Mouse (Mus musculus): ENCODE measurements around the gene Nxph3. TPM values are rescaled to one million over a fixed set of nuclear protein-coding genes. Genes with fewer than 3 reads are reported as not detected.

The Nxph3 gene
- polyA plus RNA-seq, 1 experiment from 2014 or later: not detected

GRCm38 (mm10) chr11:95520456-95521072, 6.2 kb upstream of the Nxph3 start:
- DNase-seq: peak; percentile 87
- H3K9me3 ChIP-seq (ENCODE audit: low read length): no peaks in the 10 kb centered on the region
- TF ChIP-seq CTCF (IDR thresholded peaks at IDR 0.05; ENCODE audit: low read depth): peak; percentile 100
- no peak for TF ChIP-seq EP300 (IDR thresholded peaks at IDR 0.05; ENCODE audit: low read depth)
- no peaks in the 10 kb centered on the region for H3K36me3 ChIP-seq (replicated peaks; ENCODE audit: insufficient read depth, low read length)
- no peak overlapping the region for H3K27ac ChIP-seq (ENCODE audit: low read depth)
- no peak overlapping the region for H3K9ac ChIP-seq (replicated peaks)
- peak overlapping the region; percentile 67 for H3K4me2 ChIP-seq (ENCODE audit: low read depth, low read length)
- ATAC-seq: peak; percentile 78
- H3K4me3 ChIP-seq (ENCODE audit: low read depth, low read length): peak overlapping the region; percentile 29
- 0 out of 2 replicates have a peak, but pooled peaks cover 4% of the 10 kb centered on the region for H3K4me1 ChIP-seq (ENCODE audit: insufficient read depth)
- 4% methylated on average over 27 of the region's 27 CpGs for WGBS (ENCODE audit: insufficient replicate concordance)
- peaks cover 24% of the 10 kb centered on the region for H3K27me3 ChIP-seq (ENCODE audit: insufficient read depth, low read length)

- Histone ChIP-seq H3K27ac (ENCODE audit: low read depth) (no peak overlapping the region), H3K4me3 (ENCODE audit: low read depth, low read length) (no peak overlapping the region), H3K4me2 (ENCODE audit: low read depth, low read length) (no peak overlapping the region), H3K36me3 (replicated peaks; ENCODE audit: insufficient read depth, low read length) (no peaks in the 10 kb centered on the region), H3K4me1 (ENCODE audit: insufficient read depth) (0 out of 2 replicates have a peak, but pooled peaks cover 4% of the 10 kb centered on the region), H3K27me3 (ENCODE audit: insufficient read depth, low read length) (peaks cover 30% of the 10 kb centered on the region), H3K9me3 (ENCODE audit: low read length) (no peaks in the 10 kb centered on the region), H3K9ac (replicated peaks) (no peak overlapping the region)
- no peak for DNase-seq
- no peak for TF ChIP-seq EP300 (IDR thresholded peaks at IDR 0.05; ENCODE audit: low read depth)
- 0 out of 2 replicates have a peak, but pooled peaks have one; percentile 9 for TF ChIP-seq CTCF (IDR thresholded peaks at IDR 0.05; ENCODE audit: low read depth)
- 45% methylated on average over 3 of the region's 3 CpGs for WGBS (ENCODE audit: insufficient replicate concordance)
- no peak for ATAC-seq
Observed at GRCm38 (mm10) chr11:95519996-95520395, 5.6 kb upstream of the Nxph3 start.

GRCm38 (mm10) chr11:95519299-95519698, 4.9 kb upstream of the Nxph3 start:
- Histone ChIP-seq H3K4me2 (ENCODE audit: low read depth, low read length) (no peak overlapping the region), H3K4me1 (ENCODE audit: insufficient read depth) (peaks cover 9% of the 10 kb centered on the region; the same call in 1 of the 2 replicates), H3K9me3 (ENCODE audit: low read length) (no peaks in the 10 kb centered on the region), H3K9ac (replicated peaks) (no peak overlapping the region), H3K4me3 (ENCODE audit: low read depth, low read length) (no peak overlapping the region), H3K27ac (ENCODE audit: low read depth) (no peak overlapping the region), H3K36me3 (replicated peaks; ENCODE audit: insufficient read depth, low read length) (no peaks in the 10 kb centered on the region), H3K27me3 (ENCODE audit: insufficient read depth, low read length) (peaks cover 37% of the 10 kb centered on the region)
- DNase-seq (no peak), ATAC-seq (no peak)
- 67% methylated on average over 10 of the region's 10 CpGs for WGBS (ENCODE audit: insufficient replicate concordance)
- no peak for TF ChIP-seq EP300 (IDR thresholded peaks at IDR 0.05; ENCODE audit: low read depth)
- no peak for TF ChIP-seq CTCF (IDR thresholded peaks at IDR 0.05; ENCODE audit: low read depth)

DNA sequence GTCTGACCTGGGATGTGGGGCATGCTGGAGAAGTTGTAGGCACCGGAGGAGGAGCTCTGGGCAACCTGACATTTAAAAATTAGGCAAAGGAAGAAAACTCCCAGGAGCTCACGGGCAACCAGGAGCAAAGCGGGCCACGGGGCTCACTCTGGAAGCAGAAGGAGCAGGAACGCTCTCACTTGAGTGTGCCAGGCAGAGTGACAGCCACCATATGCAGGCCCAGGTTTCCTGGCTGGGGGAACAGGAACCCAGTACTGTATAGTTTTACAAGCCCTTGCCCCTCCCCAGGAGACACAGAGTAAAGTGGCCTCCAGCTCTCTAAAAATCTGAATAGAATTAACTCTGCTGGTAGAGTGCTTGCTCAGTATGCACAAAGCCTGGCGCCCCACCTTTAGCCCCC, 2.8 kb upstream of the Nxph3 start:
- no peak overlapping the region for H3K9ac ChIP-seq (replicated peaks)
- H3K27me3 ChIP-seq (ENCODE audit: insufficient read depth, low read length): peaks cover 56% of the 10 kb centered on the region
- no peak for DNase-seq
- no peaks in the 10 kb centered on the region for H3K9me3 ChIP-seq (ENCODE audit: low read length)
- H3K4me1 ChIP-seq (ENCODE audit: insufficient read depth): peaks cover 17% of the 10 kb centered on the region
- no peak for TF ChIP-seq EP300 (IDR thresholded peaks at IDR 0.05; ENCODE audit: low read depth)
- TF ChIP-seq CTCF (IDR thresholded peaks at IDR 0.05; ENCODE audit: low read depth): no peak
- no peak for ATAC-seq
- no peaks in the 10 kb centered on the region for H3K36me3 ChIP-seq (replicated peaks; ENCODE audit: insufficient read depth, low read length)
- 55% methylated on average over 6 of the region's 6 CpGs for WGBS (ENCODE audit: insufficient replicate concordance)
- no peak overlapping the region for H3K4me3 ChIP-seq (ENCODE audit: low read depth, low read length)
- H3K27ac ChIP-seq (ENCODE audit: low read depth): no peak overlapping the region
- no peak overlapping the region for H3K4me2 ChIP-seq (ENCODE audit: low read depth, low read length)

- Histone ChIP-seq H3K4me2 (ENCODE audit: low read depth, low read length) (no peak overlapping the region), H3K36me3 (replicated peaks; ENCODE audit: insufficient read depth, low read length) (no peaks in the 10 kb centered on the region), H3K9me3 (ENCODE audit: low read length) (no peaks in the 10 kb centered on the region), H3K27ac (ENCODE audit: low read depth) (no peak overlapping the region), H3K27me3 (ENCODE audit: insufficient read depth, low read length) (peaks cover 55% of the 10 kb centered on the region), H3K4me1 (ENCODE audit: insufficient read depth) (peaks cover 17% of the 10 kb centered on the region), H3K9ac (replicated peaks) (no peak overlapping the region), H3K4me3 (ENCODE audit: low read depth, low read length) (no peak overlapping the region)
- ATAC-seq (no peak), DNase-seq (no peak)
- TF ChIP-seq EP300 (IDR thresholded peaks at IDR 0.05; ENCODE audit: low read depth) (no peak), CTCF (IDR thresholded peaks at IDR 0.05; ENCODE audit: low read depth) (no peak)
- WGBS (ENCODE audit: insufficient replicate concordance): 12% methylated on average over 5 of the region's 5 CpGs
Observed at GRCm38 (mm10) chr11:95516491-95516911, 2.1 kb upstream of the Nxph3 start.

GRCm38 (mm10) chr11:95515376-95516323, 1.3 kb upstream of the Nxph3 start:
- DNase-seq (no peak), ATAC-seq (no peak)
- Histone ChIP-seq H3K4me1 (ENCODE audit: insufficient read depth) (peaks cover 17% of the 10 kb centered on the region), H3K9me3 (ENCODE audit: low read length) (no peaks in the 10 kb centered on the region), H3K4me3 (ENCODE audit: low read depth, low read length) (no peak overlapping the region), H3K36me3 (replicated peaks; ENCODE audit: insufficient read depth, low read length) (no peaks in the 10 kb centered on the region), H3K9ac (replicated peaks) (no peak overlapping the region), H3K27me3 (ENCODE audit: insufficient read depth, low read length) (peaks cover 55% of the 10 kb centered on the region), H3K4me2 (ENCODE audit: low read depth, low read length) (no peak overlapping the region), H3K27ac (ENCODE audit: low read depth) (no peak overlapping the region)
- 54% methylated on average over 17 of the region's 17 CpGs for WGBS (ENCODE audit: insufficient replicate concordance)
- TF ChIP-seq CTCF (IDR thresholded peaks at IDR 0.05; ENCODE audit: low read depth) (no peak), EP300 (IDR thresholded peaks at IDR 0.05; ENCODE audit: low read depth) (no peak)

All from liver, postnatal 0 days (tissue).